Mouse (Mus musculus) A20 (cell line): ENCODE data around the gene Elof1.
A peak's percentile ranks its signal among the peaks of the same experiment; 100 is the strongest.
"Not testable (repeated sequence)": the region's sequence is repeated elsewhere in the genome, so short reads cannot be mapped to it uniquely, and the experiment has no call there.

Source experiments
- DNase-seq: peaks from one replicate; pipeline ENCODE4 v3.0.0-alpha.2; 2011; ENCODE audit warnings: low read depth, low spot score

The Elof1 gene

DNA sequence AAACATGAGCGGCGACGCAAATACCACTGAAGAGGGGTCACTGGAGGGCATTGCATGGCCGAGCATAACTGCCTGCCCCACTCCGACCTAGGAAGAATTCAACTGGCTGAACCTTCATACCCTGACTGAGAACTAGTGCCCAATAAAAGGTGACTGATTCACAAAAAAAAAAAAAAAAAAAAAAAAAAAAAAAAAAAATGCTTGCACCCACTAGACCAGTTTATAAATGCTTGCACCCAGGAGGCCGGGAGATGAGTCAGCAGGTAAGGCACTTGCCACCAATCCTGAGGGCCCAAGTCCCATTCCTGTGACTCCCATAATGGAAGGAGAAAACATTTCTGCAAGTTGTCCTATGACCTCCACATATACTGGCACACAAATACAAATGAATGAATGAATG lies 24.2 kb downstream of the Elof1 start:
- no peak for DNase-seq

GRCm38 (mm10) chr9:22089986-22090385 lies 27.0 kb downstream of the Elof1 start:
- DNase-seq, result no peak

DNA sequence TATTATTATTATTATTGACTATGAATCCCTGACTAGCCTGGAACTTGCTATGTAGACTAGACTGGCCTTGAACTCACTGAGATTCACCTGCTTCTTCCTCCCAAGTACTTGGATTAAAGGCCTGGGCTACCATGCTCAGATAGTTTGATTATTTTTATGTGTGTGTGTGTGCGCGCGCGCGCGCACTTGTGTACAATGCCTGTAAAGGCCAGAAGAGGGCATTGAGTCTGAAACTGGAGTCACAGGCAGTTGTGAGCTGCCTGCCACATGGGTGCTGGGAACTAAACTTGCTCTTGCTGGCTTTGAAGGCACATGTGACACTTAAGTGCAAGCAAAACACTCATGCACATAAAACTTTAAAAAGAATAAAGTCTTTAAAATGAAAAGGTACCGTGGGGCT lies 27.7 kb downstream of the Elof1 start:
- no peak for DNase-seq

GRCm38 (mm10) chr9:22087034-22087618 lies 29.8 kb downstream of the Elof1 start:
- no peak for DNase-seq

DNA sequence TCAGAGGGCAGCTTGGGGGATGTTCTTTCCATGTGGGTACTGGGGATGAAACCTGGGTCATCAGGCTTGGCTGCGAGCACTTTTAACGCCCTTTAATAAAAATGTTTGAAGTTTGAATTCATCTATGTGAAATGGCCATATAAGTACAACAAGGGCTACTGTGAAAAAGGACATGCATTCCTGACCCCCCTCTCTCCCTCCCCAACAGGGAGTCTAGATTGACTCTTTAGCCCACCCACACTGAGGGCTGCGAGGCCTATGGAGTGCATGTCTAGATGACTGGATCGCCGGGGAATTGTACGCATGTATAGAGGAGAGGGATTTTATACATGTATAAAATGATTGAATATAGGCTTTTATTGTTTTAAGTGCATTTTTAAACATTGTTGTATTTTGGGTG lies 31.0 kb downstream of the Elof1 start:
- no peak for DNase-seq

- peak; percentile 86 for DNase-seq
Measured at GRCm38 (mm10) chr9:22085022-22085834, 31.7 kb downstream of the Elof1 start, which contains the start of gene Ecsit. Gene Ecsit, minus strand, starts transcription at chr9:22085438.

DNA sequence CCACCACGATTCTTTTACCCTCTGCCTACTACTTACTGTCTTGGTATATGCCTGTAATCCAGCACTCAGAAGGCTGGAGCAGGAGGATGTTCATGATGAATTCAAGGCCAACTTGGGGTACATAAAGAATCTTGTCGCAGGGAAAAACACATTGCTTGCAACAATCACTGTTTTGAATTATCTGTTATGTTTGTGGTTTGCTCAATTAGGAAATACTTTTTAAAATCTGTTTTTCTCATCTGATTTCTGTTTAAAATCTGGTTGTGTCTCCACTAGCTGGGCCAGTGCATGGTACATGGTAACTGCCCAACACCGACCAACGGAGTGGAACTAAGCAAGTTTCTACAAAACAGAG lies 32.3 kb downstream of the Elof1 start:
- DNase-seq, result no peak

GRCm38 (mm10) chr9:22076223-22076622 lies 40.7 kb downstream of the Elof1 start:
- DNase-seq, result no peak

GRCm38 (mm10) chr9:22075778-22076177 lies 41.2 kb downstream of the Elof1 start:
- DNase-seq, result not testable (repeated sequence)

GRCm38 (mm10) chr9:22072276-22072675 lies 44.7 kb downstream of the Elof1 start:
- no peak for DNase-seq

- DNase-seq, result peak; percentile 91
Measured at GRCm38 (mm10) chr9:22070791-22071573, 46.0 kb downstream of the Elof1 start, which contains the start of the genes Gm49318 and Zfp653. Gene Gm49318, minus strand, starts transcription at chr9:22071259. Gene Zfp653, minus strand, starts transcription at chr9:22071376.

- no peak for DNase-seq
Measured at GRCm38 (mm10) chr9:22069881-22070553, 47.0 kb downstream of the Elof1 start.

DNA sequence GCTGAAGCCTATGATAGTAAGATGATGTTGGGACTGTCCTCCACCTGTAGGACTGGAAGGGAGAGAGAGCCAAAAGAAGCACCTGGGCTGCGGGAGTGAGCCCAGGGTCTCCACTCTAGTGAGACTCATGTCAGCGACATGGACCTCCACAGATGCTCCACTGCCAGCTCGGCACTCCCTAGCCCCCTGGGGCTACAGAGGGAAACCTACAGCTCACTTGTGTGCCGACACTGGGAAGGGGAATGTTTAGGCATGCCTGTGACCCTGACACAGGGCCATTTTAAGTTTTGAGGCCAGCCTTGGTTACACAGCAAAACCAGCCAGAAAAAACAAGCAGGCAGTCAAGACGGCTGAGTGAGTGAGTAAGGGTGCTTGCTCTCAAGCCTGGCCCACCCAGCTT lies 49.8 kb downstream of the Elof1 start:
- no peak for DNase-seq

GRCm38 (mm10) chr9:22066433-22066832 lies 50.5 kb downstream of the Elof1 start:
- peak; percentile 24 for DNase-seq

DNA sequence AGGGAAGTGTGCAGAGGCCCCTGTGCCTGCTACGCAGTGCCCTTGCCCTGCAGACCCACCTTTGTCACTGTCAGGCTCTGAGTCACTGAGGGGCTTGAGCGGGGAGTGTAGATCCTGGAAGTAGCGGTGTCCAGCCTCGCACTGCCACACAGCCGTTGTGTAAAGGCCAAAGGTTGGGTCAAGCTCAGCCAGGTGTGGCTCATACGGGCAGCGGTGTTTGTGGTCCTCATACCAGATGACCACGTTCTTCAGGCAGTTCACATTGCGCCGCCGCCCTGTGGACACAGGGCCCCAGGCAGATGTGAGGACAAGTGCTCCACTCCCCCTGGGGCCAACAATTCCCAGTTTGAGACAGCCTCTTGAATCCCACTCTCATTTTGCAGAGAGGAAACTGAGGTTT lies 51.3 kb downstream of the Elof1 start:
- DNase-seq, result no peak

GRCm38 (mm10) chr9:22064341-22064740 lies 52.6 kb downstream of the Elof1 start:
- DNase-seq, result no peak
